Mouse (Mus musculus) adrenal gland (tissue): ENCODE measurements around the gene Polr3h.

ENCODE experiments used
- intact Hi-C: fragments of 180-260 bp; cut with DNase I; formaldehyde crosslinking; loops from one replicate; pipeline ENCODE4 v1.15.1; 2025

The Polr3h gene

GRCm38 (mm10) chr15:81848301-81848700 lies 77.7 kb downstream of the Polr3h start:
- intact Hi-C loops = no loop called here

GRCm38 (mm10) chr15:81847861-81848260 lies 78.2 kb downstream of the Polr3h start:
- intact Hi-C loops = no loop called here

- intact Hi-C loops = no loop called here
These were observed 78.9 kb downstream of the Polr3h start for GRCm38 (mm10) chr15:81847161-81847560.

GRCm38 (mm10) chr15:81846755-81847154 lies 79.3 kb downstream of the Polr3h start:
- intact Hi-C loops = no loop called here

DNA sequence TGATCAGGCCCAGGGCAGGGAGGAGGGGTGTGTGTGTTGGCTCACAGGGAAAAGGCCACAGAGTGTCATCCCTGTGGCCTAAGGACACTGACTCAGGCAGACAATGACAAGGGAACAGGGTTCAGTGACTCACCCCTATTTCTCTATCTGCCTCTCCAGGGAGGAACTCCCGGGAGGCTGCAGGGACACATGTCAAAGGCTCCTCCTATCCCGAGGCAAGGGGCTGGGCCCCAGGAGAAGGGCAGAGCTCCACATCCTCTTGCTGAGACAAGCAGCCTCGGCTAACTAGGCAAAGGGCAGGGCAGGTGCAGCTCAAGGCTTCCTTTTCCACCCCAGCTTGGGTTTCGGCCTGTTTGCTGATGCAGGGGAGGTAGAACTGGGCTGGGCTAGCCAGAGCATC lies 80.3 kb downstream of the Polr3h start:
- intact Hi-C loops = no loop called here

DNA sequence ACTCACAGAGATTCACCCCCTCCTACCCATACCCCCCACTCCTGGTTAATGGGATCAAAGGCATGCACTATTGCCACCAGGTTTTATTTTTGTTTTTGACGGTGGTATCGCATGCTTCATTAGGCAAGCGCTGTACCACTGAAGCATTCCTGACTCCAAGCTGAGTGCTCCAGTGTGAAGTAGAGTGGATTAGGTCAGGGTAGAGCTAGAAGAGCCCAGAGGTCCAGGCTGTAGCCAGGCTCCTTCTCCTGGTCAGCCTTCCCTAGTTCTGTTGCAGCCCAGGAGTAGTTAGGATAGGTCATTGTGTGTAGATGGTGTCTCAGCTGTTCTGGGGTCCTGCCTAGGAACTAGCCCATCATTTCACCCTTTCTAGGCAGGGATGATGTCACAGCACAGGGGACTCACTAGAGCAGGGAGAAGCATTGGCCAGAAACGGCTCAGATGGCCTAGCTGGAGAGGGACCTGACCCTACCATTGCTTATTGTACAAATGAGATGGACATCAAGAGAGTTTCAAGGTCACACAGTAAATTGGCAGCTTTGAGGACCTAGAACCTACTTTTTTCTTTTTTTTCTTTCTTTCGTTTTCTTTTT lies 80.9 kb downstream of the Polr3h start:
- intact Hi-C loops = no loop called here

- intact Hi-C loops = no loop called here
These were observed 83.8 kb downstream of the Polr3h start for GRCm38 (mm10) chr15:81842275-81842674.

- intact Hi-C loops = no loop called here
These were observed 85.7 kb downstream of the Polr3h start for GRCm38 (mm10) chr15:81840306-81840705.

- intact Hi-C loops = no loop called here
These were observed 86.4 kb downstream of the Polr3h start for GRCm38 (mm10) chr15:81839634-81840033.

GRCm38 (mm10) chr15:81838554-81839235 lies 87.3 kb downstream of the Polr3h start:
- intact Hi-C loops = no loop called here
